Mouse (Mus musculus) neutrophil, adult 5-6 weeks (primary cell): Measurements from ENCODE around the gene Polh. TPM values are rescaled to one million over a fixed set of nuclear protein-coding genes. Genes with fewer than 3 reads are reported as not detected.

Source experiments
- ATAC-seq: fragments of 151-379, 151-347 bp; 2 replicates; pipeline ENCODE4 v1.8.0; 2017; ENCODE audit warnings: mild to moderate bottlenecking, moderate TSS enrichment; ENCODE audit not compliant: insufficient number of reproducible peaks, poor library complexity, low FRiP score, severe bottlenecking; ENCODE audit errors: extremely low read depth
- total RNA-seq: library from RNA; stranded (forward); fragments of 200-1000 nt; gene quantifications from 2 replicates; pipeline ENCODE4 v1.2.3, GENCODE M21; 2017

Polh gene
- total RNA-seq, 1 experiment from 2014 or later, result 13.2 TPM

- ATAC-seq, result peak; percentile 85
Observed at GRCm38 (mm10) chr17:46143578-46144423, 58.6 kb downstream of the Polh start, which contains the start of gene Rsph9. Rsph9 (minus strand) TSS chr17:46144216.

- ATAC-seq, result no peak
Observed at GRCm38 (mm10) chr17:46139872-46140271, 62.6 kb downstream of the Polh start.

- no peak for ATAC-seq
Observed at GRCm38 (mm10) chr17:46138563-46139236, 63.7 kb downstream of the Polh start.

- no peak for ATAC-seq
Observed at GRCm38 (mm10) chr17:46132862-46133261, 69.6 kb downstream of the Polh start.

GRCm38 (mm10) chr17:46132058-46132718 lies 70.3 kb downstream of the Polh start:
- peak; percentile 56; the same call in 1 of the 2 replicates for ATAC-seq

DNA sequence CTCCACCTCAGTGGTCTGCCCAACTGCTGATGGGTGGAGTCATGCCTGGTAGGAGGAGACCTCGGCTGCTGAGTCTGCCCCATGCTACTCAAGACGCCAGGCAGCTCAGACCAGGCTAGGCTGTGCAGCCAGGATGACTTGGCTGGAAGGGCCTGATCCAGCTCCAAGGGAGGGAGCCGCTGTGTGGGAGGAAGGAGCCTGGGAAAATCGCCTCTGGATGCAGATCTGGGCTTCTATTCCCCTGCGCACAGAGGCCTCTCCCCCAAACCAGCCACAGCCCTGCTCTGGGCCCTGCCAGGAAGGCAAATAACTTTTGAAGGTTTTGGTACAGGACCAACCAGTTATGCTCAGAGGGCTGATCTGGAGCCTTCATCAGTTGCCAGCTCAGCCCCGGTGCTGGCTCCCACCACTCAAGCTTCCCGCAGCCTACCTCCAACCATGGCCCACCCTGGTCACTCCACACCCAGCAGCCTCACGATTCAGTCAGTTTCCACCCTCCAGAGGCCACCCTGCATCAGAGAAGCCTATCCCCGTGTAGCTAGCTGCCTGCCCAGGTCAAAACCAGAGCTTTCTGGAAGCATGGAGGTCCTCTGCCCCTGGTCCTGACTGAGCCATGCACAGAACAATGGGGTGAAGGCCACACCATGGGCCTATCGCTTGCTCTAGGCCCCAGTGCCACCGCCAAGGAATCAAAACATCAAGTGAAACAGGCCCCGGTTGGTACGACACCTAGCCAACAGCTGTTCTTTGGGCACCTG lies 72.5 kb downstream of the Polh start:
- no peak for ATAC-seq

- no peak for ATAC-seq
Observed at GRCm38 (mm10) chr17:46127814-46128493, 74.5 kb downstream of the Polh start.

GRCm38 (mm10) chr17:46126608-46127007 lies 75.8 kb downstream of the Polh start:
- no peak for ATAC-seq

GRCm38 (mm10) chr17:46123953-46124700 lies 78.3 kb downstream of the Polh start:
- ATAC-seq, result no peak

DNA sequence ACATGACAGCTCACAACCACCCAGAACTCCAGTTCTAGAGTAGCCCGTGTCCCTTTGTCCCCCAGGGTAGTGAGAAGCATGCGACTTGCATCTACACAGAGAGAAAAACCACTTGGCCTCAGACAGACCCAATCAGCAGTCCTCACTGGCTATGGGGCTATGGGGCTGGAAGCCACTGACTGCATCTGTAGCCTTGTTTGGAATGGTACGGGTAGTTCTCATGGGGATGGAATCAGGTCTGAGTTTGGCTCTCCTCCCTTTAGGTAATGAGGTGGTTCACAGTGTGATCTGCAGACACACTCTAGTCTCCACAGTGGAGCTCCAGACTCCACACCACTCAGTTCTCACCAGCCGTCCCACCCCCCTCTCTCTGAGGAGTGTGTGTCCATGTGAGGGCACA lies 79.2 kb downstream of the Polh start:
- no peak for ATAC-seq

GRCm38 (mm10) chr17:46122791-46123190 lies 79.7 kb downstream of the Polh start:
- no peak for ATAC-seq

Other genes starting within 250 kb of the Polh start
- gene Vegfa, start 170.3 kb downstream of the Polh start, total RNA-seq, result 19.5 and 23.0 TPM in 2 replicates
- 20.1 and 23.6 TPM in 2 replicates for gene Mrps18a, start 91.7 kb downstream of the Polh start, total RNA-seq
- gene Rsph9, start 58.4 kb downstream of the Polh start, total RNA-seq, result not detected in 2 replicates
- 7.1 and 10.6 TPM in 2 replicates for gene Mad2l1bp, start 49.1 kb downstream of the Polh start, total RNA-seq
- gene Gtpbp2, start 41.6 kb downstream of the Polh start, total RNA-seq, result 181 and 188 TPM in 2 replicates
- 30.9 and 37.5 TPM in 2 replicates for gene Xpo5, start 137 bp upstream of the Polh start, total RNA-seq
- 23.3 and 25.4 TPM in 2 replicates for gene Polr1c, start 45.4 kb upstream of the Polh start, total RNA-seq
- 59.1 and 61.4 TPM in 2 replicates for gene Yipf3, start 45.4 kb upstream of the Polh start, total RNA-seq
- gene Lrrc73, start 50.9 kb upstream of the Polh start, total RNA-seq, result 0.74 and 1.3 TPM in 2 replicates
- gene Tjap1, start 80.4 kb upstream of the Polh start, total RNA-seq, result 17.2 and 17.8 TPM in 2 replicates
- gene Dlk2, start 94.8 kb upstream of the Polh start, total RNA-seq, result not detected in 2 replicates
- 3.1 and 3.4 TPM in 2 replicates for gene Abcc10, start 125.7 kb upstream of the Polh start, total RNA-seq
- 216 and 260 TPM in 2 replicates for gene Zfp318, start 181.1 kb upstream of the Polh start, total RNA-seq
- 2.3 and 4.3 TPM in 2 replicates for gene Crip3, start 226.3 kb upstream of the Polh start, total RNA-seq
- not detected in 2 replicates for gene Slc22a7, start 235.8 kb upstream of the Polh start, total RNA-seq